Mouse (Mus musculus) lung, postnatal 14 days (tissue): ENCODE data around the gene Agpat4.
"Not testable (repeated sequence)": the region's sequence is repeated elsewhere in the genome, so short reads cannot be mapped to it uniquely, and the experiment has no call there.

ENCODE experiments used
- DNase-seq: peaks from one replicate; pipeline ENCODE4 v3.0.0; 2021

The Agpat4 gene

GRCm38 (mm10) chr17:12201086-12201485 lies 82.6 kb downstream of the Agpat4 start:
- DNase-seq: no peak

DNA sequence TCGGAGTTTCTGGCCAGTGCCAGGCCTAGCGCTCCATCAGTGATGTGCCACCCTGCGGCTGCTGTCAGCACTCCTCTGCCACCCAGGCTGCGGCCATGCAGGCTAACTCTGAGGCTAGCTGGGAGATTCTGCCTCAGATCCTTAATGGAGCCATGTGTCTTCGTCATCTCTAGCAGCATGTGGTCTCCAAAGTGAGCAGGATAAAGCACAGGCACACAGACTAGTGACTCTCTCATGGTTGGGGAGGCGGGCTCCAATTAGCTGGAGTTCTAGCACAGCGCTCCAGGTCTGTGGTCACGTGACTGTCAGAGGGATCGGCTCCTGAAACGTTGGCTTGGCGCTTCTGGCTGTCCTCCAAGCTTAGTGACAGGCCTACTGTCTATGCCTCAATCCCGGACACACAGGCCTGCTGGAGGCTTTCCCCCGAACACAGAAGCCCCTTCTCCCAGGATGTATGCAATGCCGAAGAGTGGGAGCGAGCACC lies 85.0 kb downstream of the Agpat4 start:
- DNase-seq: no peak

GRCm38 (mm10) chr17:12204246-12204645 lies 85.7 kb downstream of the Agpat4 start:
- no peak for DNase-seq

DNA sequence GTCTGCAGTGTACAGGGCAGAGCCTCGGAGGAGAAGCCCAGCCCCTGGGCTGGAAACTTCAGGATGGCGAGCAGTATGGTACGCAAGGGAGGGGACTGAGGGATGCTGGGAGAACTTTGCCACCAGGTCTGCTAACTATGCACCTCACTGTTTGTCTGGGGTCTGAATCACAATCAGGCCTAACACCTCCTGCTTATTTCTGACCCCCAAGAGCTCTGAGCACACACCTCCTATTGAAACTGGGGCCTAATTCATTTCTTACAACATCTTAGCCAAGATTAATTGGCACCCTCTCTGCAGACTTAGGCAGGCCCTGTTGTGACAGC lies 86.1 kb downstream of the Agpat4 start:
- no peak for DNase-seq

- DNase-seq: no peak
Observed at GRCm38 (mm10) chr17:12205015-12205693, 86.7 kb downstream of the Agpat4 start.

DNA sequence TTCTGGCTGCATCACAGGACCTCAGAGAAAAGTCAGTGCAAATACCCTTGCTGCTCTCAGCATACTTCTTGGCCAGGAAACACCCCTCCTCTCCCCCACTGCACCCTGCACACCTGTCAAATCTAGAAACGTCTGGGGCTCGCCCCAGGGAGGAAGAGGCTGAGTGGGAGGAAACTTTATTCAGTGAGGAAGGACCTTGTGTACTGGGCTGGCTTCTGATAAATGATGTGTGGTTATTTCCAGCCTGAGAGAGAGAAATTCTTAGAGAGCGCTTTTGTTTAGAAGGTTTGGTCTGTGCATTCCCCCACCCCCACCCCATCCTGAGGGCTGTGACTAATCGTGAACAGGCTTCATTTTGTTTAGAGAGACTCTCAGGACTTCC lies 87.2 kb downstream of the Agpat4 start:
- no peak for DNase-seq

GRCm38 (mm10) chr17:12206248-12206647 lies 87.7 kb downstream of the Agpat4 start:
- DNase-seq: no peak

- no peak for DNase-seq
Observed at GRCm38 (mm10) chr17:12207022-12207548, 88.6 kb downstream of the Agpat4 start.

GRCm38 (mm10) chr17:12209481-12209880 lies 91.0 kb downstream of the Agpat4 start:
- no peak for DNase-seq

DNA sequence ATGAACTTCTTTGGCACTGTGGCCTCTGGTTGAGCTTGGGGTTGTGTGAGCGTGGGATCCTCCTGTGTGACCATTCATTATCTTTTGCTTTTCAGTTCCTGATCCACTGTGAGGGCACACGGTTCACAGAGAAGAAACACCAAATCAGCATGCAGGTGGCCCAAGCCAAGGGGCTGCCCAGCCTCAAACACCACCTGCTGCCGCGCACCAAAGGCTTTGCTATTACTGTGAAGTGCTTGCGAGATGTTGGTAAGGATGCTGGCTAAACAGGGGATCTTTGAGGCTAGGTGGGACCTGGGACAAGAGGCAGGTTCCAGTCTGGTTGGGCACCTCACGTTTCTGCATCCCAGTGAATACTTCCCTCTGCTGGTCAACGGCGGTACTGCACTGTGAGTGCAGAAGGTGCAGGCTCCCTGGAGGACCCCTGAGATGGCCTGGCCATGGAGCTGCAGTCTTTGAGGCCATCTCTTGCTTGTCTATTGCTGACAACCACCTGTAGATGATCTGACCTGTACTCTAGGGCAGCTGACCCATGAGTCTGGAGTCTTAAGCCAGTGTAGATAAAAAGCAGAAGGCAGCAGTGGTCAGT lies 92.1 kb downstream of the Agpat4 start:
- peak; percentile 94 for DNase-seq

DNA sequence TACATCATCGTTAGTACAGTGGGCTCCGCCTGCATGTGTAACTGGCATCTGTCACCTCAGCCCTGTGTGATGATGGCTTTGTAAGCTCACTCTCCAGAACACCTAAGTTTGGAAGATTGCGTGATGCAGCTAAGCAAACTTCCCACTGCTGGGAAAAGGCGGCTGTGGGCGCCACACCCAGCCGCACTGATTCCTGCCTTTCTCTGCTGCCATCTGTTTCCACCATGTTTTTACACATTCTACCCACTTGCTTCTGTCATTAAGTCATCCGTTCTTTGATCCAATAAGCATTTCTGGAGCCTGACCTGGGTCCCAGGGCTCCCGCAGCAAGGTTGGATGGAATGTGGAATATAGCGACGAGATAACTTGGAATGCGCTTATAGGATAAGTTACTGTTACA lies 93.4 kb downstream of the Agpat4 start:
- no peak for DNase-seq

GRCm38 (mm10) chr17:12212341-12212740 lies 93.8 kb downstream of the Agpat4 start:
- no peak for DNase-seq

GRCm38 (mm10) chr17:12213430-12213829 lies 94.9 kb downstream of the Agpat4 start:
- DNase-seq: no peak

- no peak for DNase-seq
Observed at GRCm38 (mm10) chr17:12216224-12216623, 97.7 kb downstream of the Agpat4 start.

GRCm38 (mm10) chr17:12221926-12222325 lies 103.4 kb downstream of the Agpat4 start:
- DNase-seq: no peak

DNA sequence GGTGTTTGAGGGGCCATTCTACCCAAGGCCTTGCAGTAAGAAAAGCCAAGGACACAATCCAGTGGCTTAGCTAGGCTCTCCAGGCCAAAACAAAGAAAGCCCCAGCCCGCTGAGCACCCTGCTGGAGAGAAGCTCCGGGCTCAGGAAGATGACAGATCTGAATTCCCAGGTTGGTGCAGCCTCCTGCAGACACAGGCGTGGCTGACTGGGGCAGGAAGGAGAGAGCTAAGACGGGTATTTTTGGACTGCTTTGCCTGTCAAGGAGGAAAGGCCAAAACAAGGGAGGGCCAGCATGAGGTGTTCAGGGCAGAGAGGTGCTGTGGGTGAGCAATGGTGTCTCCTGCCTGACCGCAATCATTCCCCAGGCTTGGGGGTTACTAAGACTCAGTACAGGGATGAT lies 105.2 kb downstream of the Agpat4 start:
- DNase-seq: no peak

DNA sequence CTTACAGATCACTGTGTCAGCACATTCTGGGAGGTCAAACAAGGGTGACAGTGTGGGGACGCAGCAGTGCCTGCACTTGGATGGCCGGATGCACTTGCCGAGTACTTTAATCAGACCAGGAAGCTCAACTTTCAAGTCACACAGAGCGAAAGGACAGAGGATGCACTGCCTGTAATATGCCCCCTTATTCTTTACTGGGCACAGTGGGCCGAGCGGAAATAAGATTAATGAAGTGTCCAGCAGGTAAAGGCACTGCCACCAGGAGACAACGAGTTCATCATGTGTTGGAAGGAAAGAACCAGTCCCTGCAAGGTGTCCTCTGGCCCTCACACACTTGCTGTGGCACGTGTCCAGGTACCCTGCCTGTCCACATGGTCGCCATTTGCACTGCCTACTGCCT lies 105.6 kb downstream of the Agpat4 start:
- DNase-seq: no peak

GRCm38 (mm10) chr17:12224551-12224950 lies 106.0 kb downstream of the Agpat4 start:
- DNase-seq: not testable (repeated sequence)

DNA sequence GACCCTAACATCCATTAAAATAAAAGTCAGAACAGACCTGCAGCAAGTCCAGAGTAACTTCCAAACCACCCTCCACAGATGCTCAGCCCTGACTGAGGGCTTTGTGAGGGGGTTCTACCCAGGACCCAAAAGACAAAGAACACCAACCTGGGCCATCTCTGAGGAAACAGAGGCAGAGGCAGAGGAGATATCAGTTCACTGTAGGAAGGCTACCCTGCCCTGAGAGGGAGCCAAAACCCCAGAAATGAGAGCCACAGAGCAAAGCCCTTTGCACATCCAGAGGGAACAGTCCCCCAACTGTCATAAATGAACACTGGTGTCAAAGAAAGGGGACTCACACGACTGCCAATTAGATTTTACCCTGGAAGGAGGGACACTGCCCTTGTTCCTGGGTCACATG lies 106.7 kb downstream of the Agpat4 start:
- DNase-seq: no peak

GRCm38 (mm10) chr17:12226551-12226950 lies 108.0 kb downstream of the Agpat4 start:
- peak; percentile 53 for DNase-seq

- DNase-seq: no peak
Observed at GRCm38 (mm10) chr17:12228001-12228400, 109.5 kb downstream of the Agpat4 start.

DNA sequence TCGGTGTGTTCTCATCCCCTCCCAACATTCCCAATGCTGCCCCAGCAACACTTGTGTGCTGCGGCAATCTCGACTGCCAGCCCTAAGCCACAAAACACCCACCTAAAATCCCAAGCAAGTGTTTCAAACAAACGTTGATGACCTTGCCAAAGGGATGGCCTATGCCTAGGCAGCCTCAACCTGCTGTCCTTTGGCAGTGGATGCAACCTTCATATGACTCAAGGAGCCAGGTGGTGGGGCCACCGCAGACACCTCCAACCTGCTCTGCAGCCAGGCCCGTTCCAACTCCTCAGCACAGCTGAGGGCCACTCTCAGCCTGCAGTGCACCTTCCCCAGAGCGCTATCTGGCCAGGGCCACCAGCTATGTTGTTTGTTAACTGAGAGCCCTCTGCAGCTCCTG lies 110.0 kb downstream of the Agpat4 start:
- no peak for DNase-seq

DNA sequence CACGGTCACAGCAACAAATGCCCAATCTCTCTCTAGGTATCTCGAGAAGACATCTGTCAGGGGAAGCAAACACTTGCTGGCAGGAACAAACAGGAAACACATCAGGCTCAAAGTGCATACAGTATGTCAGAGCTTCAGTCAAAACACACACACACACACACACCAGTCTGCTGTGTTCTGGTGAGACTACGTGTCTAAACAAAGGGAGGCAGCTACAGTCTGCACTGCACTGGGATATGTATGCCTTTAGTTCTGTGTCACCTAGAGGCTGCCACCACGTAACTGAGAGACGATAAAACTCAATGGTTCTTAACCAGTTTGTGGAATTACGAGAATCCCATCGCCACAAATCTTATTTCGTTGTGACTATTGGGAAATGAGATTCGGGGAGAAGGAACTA lies 111.3 kb downstream of the Agpat4 start:
- no peak for DNase-seq

- DNase-seq: no peak
Observed at GRCm38 (mm10) chr17:12230167-12230566, 111.7 kb downstream of the Agpat4 start.

DNA sequence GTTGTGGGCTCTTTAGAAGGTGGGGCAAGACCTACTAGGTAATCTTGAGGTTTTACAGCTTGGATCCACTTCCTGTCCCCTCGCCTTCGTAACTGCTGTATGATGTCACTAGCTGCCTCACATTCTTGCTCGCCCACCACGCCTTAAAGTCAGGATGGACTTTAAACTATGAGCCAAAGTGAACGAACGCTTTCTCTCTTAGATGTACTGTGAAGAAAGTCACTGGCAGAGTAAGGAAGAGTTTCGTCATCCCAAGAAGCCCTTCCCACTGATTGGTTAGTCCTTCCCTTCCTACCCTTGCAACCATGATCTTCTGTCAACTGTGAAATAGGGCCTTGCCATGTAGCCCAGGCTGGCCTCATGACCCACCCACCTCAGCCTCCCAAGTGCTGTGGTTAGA lies 112.6 kb downstream of the Agpat4 start:
- DNase-seq: no peak
